Mouse (Mus musculus) neural tube, embryonic 11.5 days (tissue): ENCODE results near the gene Chst11. TPM values are rescaled to one million over a fixed set of nuclear protein-coding genes. Genes with fewer than 3 reads are reported as not detected.

Source experiments
- ATAC-seq: fragments of 200-750 bp; cut with Nextera tagmentation; 2 replicates; pipeline ENCODE4 v1.8.0; 2017; ENCODE audit warnings: moderate number of reproducible peaks, mild to moderate bottlenecking, moderate TSS enrichment, moderate library complexity; ENCODE audit not compliant: insufficient read depth, low FRiP score, low TSS enrichment
- DNase-seq: peaks from one replicate; pipeline ENCODE4 v3.0.0-alpha.2; 2015; ENCODE audit warnings: low spot score
- H3K27ac ChIP-seq: fragments of 300-500 bp; sonication (generic); 2 replicates; pipeline ENCODE4 v1.5.1; 2014; ENCODE audit warnings: low read depth, mild to moderate bottlenecking, low read length
- H3K27me3 ChIP-seq: fragments of 300-500 bp; sonication (generic); 2 replicates; pipeline ENCODE4 v1.6.1; 2014; ENCODE audit warnings: mild to moderate bottlenecking, low read length, mixed read lengths; ENCODE audit not compliant: control insufficient read depth, insufficient read depth
- H3K36me3 ChIP-seq: fragments of 300-500 bp; sonication (generic); 2 replicates; pipeline ENCODE4 v1.6.1; 2014; ENCODE audit warnings: mild to moderate bottlenecking, low read length, moderate library complexity, mixed read lengths; ENCODE audit not compliant: control insufficient read depth, insufficient read depth
- H3K4me1 ChIP-seq: fragments of 300-500 bp; sonication (generic); 2 replicates; pipeline ENCODE4 v1.6.1; 2014; ENCODE audit warnings: low read length, mixed read lengths; ENCODE audit not compliant: control insufficient read depth, insufficient read depth
- H3K4me2 ChIP-seq: fragments of 300-500 bp; sonication (generic); 2 replicates; pipeline ENCODE4 v1.6.1; 2014; ENCODE audit warnings: low read depth, mild to moderate bottlenecking, moderate library complexity
- H3K4me3 ChIP-seq: fragments of 300-500 bp; sonication (generic); 2 replicates; pipeline ENCODE4 v1.5.1; 2014; ENCODE audit warnings: low read depth, low read length
- H3K9ac ChIP-seq: fragments of 300-500 bp; sonication (generic); 2 replicates; pipeline ENCODE4 v1.6.1; 2014; ENCODE audit warnings: mild to moderate bottlenecking, low read length
- H3K9me3 ChIP-seq: fragments of 300-500 bp; sonication (generic); 2 replicates; pipeline ENCODE4 v1.6.1; 2016; ENCODE audit warnings: low read length; ENCODE audit not compliant: control insufficient read depth
- WGBS: fragments of 180-500 bp; shearing (Covaris S2); extraction: QIAGEN DNeasy Blood & Tissue Kit; methylation state at CpG from one replicate; pipeline ENCODE4 v1.1.7; 2014; 5-methylcytosine and 5-hydroxymethylcytosine counted together
- polyA plus RNA-seq: library from polyadenylated mRNA; unstranded; fragments of >200 nt; fragmentation: Nextera tagmentation; extraction: Ambion mirVana; gene quantifications from 2 replicates; pipeline ENCODE4 v1.2.1, GENCODE M21; 2014

The Chst11 gene
- polyA plus RNA-seq, 1 experiment from 2014 or later, result 2.5 TPM

DNA sequence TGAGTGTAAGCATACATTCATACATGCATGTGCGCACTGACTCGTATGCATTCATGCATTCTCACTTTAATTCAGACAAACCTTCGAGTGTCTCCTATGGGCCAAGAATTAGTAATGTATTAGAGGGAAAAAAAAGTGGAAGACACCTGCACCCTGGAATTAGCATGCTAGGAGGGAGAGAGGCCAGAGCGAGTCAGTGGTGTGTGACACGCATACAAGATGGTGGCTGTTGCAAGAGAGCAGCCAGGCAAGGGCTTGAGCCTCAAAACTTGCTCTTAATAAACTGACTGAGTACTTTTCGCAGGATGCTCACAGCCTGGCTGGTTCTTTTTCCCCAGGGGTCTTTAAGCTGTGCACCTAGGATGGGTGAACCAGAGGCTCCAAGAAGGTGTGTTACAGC lies 199.8 kb downstream of the Chst11 start:
- no peak overlapping the region for H3K4me3 ChIP-seq
- WGBS, result 86% methylated on average over 6 of the region's 6 CpGs
- no peak for ATAC-seq
- peaks cover 2% of the 10 kb centered on the region; the same call in 1 of the 2 replicates for H3K4me1 ChIP-seq
- no peak overlapping the region for H3K4me2 ChIP-seq
- H3K36me3 ChIP-seq, result no peaks in the 10 kb centered on the region
- no peak overlapping the region for H3K9ac ChIP-seq
- no peak overlapping the region for H3K27ac ChIP-seq
- no peaks in the 10 kb centered on the region for H3K9me3 ChIP-seq
- H3K27me3 ChIP-seq, result no peaks in the 10 kb centered on the region
- DNase-seq, result no peak

DNA sequence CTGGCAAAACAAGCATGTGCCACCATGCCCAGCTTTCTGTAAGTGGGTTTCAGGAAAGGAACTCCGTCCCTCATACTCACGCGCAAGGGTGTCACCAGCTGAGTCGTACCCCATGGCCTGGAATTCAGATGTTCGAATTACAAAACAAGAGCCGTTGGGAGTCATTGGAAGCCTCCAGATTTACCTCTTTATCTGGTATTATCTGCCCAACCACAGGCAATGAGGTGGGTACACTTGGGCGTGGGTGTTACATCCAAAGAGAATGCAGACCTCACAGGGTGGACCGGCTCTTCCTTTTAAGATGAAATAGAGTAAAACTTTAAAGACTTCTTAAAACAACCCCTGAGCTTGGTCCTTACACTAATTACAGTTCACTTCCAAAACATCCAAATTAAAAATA lies 200.9 kb downstream of the Chst11 start:
- Histone ChIP-seq H3K9me3 (no peaks in the 10 kb centered on the region), H3K4me3 (no peak overlapping the region), H3K27me3 (no peaks in the 10 kb centered on the region), H3K4me1 (peaks cover 2% of the 10 kb centered on the region; the same call in 1 of the 2 replicates), H3K9ac (no peak overlapping the region), H3K27ac (no peak overlapping the region), H3K36me3 (no peaks in the 10 kb centered on the region), H3K4me2 (no peak overlapping the region)
- WGBS, result 89% methylated on average over 8 of the region's 8 CpGs
- DNase-seq (no peak), ATAC-seq (no peak)

DNA sequence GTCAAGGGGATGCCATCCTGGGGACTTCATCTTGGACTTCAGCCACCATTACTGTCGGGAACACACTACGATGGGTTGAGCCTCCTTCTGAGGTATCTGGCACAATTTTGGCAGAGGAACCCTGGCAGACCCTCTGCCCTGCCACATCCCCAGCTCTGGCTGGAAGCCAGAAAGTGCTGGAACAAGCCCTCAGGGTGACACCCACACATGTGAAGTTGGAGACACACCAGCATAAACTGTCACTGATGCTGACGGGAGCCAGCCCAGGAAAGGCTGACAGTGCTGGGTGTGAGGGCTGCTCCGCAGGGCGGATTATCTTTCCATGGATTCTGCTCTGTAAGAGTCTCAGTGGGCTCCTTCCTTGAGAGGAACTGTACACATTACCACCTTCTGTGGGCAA lies 201.7 kb downstream of the Chst11 start:
- Histone ChIP-seq H3K9ac (no peak overlapping the region), H3K4me2 (no peak overlapping the region), H3K27me3 (no peaks in the 10 kb centered on the region), H3K4me3 (no peak overlapping the region), H3K27ac (no peak overlapping the region), H3K9me3 (no peaks in the 10 kb centered on the region), H3K4me1 (peaks cover 2% of the 10 kb centered on the region; the same call in 1 of the 2 replicates), H3K36me3 (no peaks in the 10 kb centered on the region)
- DNase-seq (no peak), ATAC-seq (no peak)
- WGBS, result 78% methylated on average over 5 of the region's 5 CpGs

DNA sequence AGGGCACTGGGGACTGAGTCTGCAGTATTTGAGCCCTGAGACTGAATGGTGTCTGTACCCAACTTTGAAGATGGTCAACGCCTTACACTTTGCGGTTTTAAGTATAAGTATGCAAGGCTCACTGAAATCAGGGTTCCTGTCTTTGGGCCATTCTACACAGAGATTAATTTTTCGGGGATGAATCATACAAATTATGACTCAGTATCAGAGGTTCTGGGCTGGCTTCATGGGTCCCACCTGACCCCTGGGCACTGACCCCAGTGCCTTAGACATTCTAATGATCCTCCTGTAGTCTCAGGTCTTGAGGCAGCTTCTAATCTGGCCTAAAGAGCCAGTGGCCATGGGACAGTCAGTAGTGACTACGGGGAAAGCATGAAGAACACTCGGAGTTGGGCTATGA lies 203.8 kb downstream of the Chst11 start:
- no peak overlapping the region for H3K9ac ChIP-seq
- WGBS, result 95% methylated on average over 5 of the region's 5 CpGs
- H3K27ac ChIP-seq, result no peak overlapping the region
- no peak overlapping the region for H3K4me2 ChIP-seq
- no peak overlapping the region for H3K4me3 ChIP-seq
- no peak for ATAC-seq
- H3K27me3 ChIP-seq, result no peaks in the 10 kb centered on the region
- H3K9me3 ChIP-seq, result no peaks in the 10 kb centered on the region
- H3K36me3 ChIP-seq, result no peaks in the 10 kb centered on the region
- H3K4me1 ChIP-seq, result 0 out of 2 replicates have a peak, but pooled peaks cover 2% of the 10 kb centered on the region
- no peak for DNase-seq

DNA sequence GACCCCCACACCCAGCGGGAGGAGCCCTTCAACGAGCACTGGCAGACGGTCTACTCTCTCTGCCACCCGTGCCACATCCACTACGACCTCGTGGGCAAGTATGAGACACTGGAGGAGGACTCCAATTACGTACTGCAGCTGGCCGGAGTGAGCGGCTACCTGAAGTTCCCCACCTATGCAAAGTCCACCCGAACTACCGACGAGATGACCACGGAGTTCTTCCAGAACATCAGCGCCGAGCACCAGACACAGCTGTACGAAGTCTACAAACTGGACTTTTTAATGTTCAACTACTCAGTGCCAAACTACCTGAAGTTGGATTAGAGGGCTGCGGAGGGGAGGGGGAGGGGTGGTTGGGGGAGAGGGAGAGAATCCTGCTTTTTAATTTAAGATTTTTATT lies 206.2 kb downstream of the Chst11 start:
- H3K4me1 ChIP-seq, result 0 out of 2 replicates have a peak, but pooled peaks cover 2% of the 10 kb centered on the region
- ATAC-seq (no peak), DNase-seq (no peak)
- H3K9me3 ChIP-seq, result no peaks in the 10 kb centered on the region
- H3K9ac ChIP-seq, result no peak overlapping the region
- H3K4me2 ChIP-seq, result no peak overlapping the region
- no peak overlapping the region for H3K27ac ChIP-seq
- no peak overlapping the region for H3K4me3 ChIP-seq
- WGBS, result 97% methylated on average over 17 of the region's 17 CpGs
- H3K27me3 ChIP-seq, result no peaks in the 10 kb centered on the region
- H3K36me3 ChIP-seq, result no peaks in the 10 kb centered on the region

DNA sequence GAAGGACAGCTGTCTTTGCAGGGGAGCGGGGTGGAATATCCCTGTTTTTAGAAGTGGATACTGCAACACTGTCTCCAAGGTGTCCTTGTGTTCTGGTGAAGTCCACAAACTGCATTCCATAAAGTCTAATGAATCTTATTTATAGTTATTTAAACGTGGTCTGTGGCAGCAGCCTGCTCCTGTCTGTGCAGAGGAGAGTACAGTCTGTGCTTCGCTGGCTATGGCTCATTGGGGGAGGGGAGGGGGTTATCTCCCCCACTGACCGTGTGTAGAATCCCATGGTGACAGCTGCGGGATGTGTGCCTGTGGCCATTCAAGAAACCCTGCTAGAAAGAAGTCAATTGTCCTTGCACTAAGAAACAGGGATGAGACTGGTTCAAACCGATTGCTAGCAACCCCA lies 206.7 kb downstream of the Chst11 start:
- Histone ChIP-seq H3K27me3 (no peaks in the 10 kb centered on the region), H3K4me1 (0 out of 2 replicates have a peak, but pooled peaks cover 2% of the 10 kb centered on the region), H3K36me3 (no peaks in the 10 kb centered on the region), H3K9me3 (no peaks in the 10 kb centered on the region), H3K4me3 (no peak overlapping the region), H3K9ac (no peak overlapping the region), H3K4me2 (no peak overlapping the region), H3K27ac (no peak overlapping the region)
- WGBS, result 58% methylated on average over 6 of the region's 6 CpGs
- ATAC-seq (no peak), DNase-seq (no peak)

DNA sequence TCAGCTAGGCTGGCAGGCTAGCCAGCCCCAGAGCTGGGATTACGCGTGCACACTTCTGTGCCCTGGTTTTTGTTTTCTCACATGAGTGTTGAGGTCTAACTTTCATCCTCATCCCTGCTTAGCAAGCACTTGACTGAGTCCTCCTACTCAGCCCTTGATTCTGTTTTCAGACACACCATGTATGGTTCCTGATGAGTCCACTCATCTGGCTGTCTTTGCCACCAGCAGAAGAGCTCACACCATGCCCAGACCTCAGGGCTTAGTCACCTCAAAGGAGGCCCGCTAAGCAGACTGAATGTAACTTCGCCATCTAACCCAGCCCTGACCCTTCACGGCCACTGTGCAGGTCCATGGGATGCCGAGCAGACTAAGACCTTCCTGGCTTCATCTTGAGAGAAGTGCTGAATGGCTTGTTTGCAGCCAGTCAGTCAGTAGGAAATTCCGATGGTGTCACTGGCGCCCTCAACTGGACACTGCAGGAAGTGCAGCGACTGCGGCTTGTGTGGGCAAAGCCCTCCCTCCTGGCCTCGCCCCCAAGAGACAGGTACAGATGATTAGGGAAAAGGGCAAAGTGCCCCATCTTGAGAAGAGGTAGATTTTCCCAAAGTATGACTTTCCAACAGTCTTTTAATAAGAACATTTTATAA lies 212.5 kb downstream of the Chst11 start:
- no peak overlapping the region for H3K4me2 ChIP-seq
- ATAC-seq (no peak), DNase-seq (peak; percentile 75)
- no peaks in the 10 kb centered on the region for H3K4me1 ChIP-seq
- H3K27me3 ChIP-seq, result no peaks in the 10 kb centered on the region
- no peaks in the 10 kb centered on the region for H3K36me3 ChIP-seq
- no peak overlapping the region for H3K4me3 ChIP-seq
- no peak overlapping the region for H3K27ac ChIP-seq
- H3K9ac ChIP-seq, result no peak overlapping the region
- H3K9me3 ChIP-seq, result no peaks in the 10 kb centered on the region
- WGBS, result 48% methylated on average over 11 of the region's 11 CpGs

DNA sequence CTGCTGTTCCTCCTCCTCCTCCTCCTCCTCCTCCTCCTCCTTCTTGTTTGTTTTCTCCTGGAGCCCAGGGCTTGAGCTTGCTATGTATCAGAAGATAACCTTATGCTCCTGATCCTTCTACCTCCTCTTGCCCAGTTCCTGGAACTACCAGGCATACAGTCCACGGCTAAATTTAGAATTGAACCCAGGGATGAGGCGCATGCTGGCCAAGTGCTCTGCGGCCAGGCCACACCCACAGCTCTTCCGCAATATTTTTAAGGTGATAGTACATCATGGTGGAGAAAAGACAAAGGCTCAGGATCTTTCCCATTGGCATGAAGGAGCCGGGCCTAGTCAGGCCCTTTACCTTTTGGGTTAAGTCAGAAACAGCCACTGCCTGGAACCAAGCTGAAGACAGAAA lies 213.4 kb downstream of the Chst11 start:
- Histone ChIP-seq H3K4me2 (no peak overlapping the region), H3K9ac (no peak overlapping the region), H3K4me3 (no peak overlapping the region), H3K27ac (no peak overlapping the region), H3K9me3 (no peaks in the 10 kb centered on the region), H3K36me3 (no peaks in the 10 kb centered on the region), H3K27me3 (no peaks in the 10 kb centered on the region), H3K4me1 (no peaks in the 10 kb centered on the region)
- 94% methylated on average over 5 of the region's 5 CpGs for WGBS
- DNase-seq, result no peak
- no peak for ATAC-seq

DNA sequence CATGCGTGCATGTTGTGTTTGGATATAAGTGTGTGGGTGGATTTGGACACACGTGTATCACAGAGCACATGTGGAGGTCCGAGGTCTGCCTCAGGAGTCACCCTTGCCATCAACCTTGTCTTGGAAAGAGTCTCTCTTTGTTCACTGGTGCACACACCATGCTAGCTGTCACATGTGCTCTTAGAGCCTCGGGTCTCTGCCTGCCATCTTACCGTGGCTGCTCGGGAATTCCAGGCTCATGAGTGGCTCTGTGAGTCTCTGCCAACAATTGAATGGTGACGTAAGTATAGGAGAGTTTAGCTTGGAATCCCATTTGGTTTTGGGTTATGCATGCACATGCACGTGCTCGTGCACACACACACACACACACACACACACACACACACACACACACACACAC lies 214.0 kb downstream of the Chst11 start:
- Histone ChIP-seq H3K4me3 (no peak overlapping the region), H3K4me2 (no peak overlapping the region), H3K27me3 (no peaks in the 10 kb centered on the region), H3K4me1 (no peaks in the 10 kb centered on the region), H3K9ac (no peak overlapping the region), H3K36me3 (no peaks in the 10 kb centered on the region), H3K27ac (no peak overlapping the region), H3K9me3 (no peaks in the 10 kb centered on the region)
- ATAC-seq (no peak), DNase-seq (no peak)
- 93% methylated on average over 9 of the region's 9 CpGs for WGBS
